Mouse (Mus musculus) cerebellum, adult 2 months (tissue): Measurements from ENCODE around the gene Zan.

Experiments
- CTCF ChIP-seq: fragments of 200-500 bp; IDR thresholded peaks from 2 replicates; pipeline ENCODE4 v1.5.1; 2011; ENCODE audit warnings: low read depth, mild to moderate bottlenecking, control low read depth, low read length, moderate library complexity, borderline replicate concordance; ENCODE audit not compliant: insufficient read depth
- POLR2A ChIP-seq: fragments of 200-500 bp; IDR thresholded peaks from 2 replicates; pipeline ENCODE4 v1.6.1; 2011; ENCODE audit warnings: low read length, control low read depth, borderline replicate concordance; ENCODE audit not compliant: insufficient read depth

DNA sequence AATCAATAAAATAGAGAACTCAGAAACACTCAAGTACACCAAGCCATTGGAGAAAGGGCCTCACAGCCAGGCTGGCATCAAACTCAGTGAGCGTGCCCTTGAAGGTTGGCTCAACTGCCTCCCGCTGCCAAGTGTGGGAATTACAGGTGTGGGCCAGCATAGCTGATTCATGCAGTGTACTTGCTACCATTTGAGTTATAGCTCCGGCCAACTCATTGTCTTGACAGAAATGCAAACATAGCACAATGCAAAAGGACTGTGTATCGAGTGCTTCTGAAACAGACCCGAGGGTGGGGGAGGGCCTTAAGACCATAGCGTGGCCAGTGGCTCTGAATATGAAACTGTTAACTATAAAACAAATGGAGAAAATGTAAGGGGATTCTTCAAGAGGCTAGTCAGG, 27.2 kb upstream of the Zan start:
- TF ChIP-seq POLR2A, result no peak
- no peak for TF ChIP-seq CTCF
